Mouse (Mus musculus) heart, adult 8-10 months (tissue): ENCODE results near the gene BC030870. TPM values are rescaled to one million over a fixed set of nuclear protein-coding genes. Genes with fewer than 3 reads are reported as not detected.

Source experiments
- DNase-seq: peaks from one replicate; pipeline ENCODE4 v3.0.0; 2022; ENCODE audit warnings: low spot score
- microRNA-seq: library from miRNA; unstranded; fragments of <30 nt; microRNA quantifications from one replicate; pipeline ENCODE4 v1.2.0, GENCODE M21; 2022
- total RNA-seq, 4 experiments: library from RNA; stranded (reverse); gene quantifications; 2 replicates each; pipeline ENCODE4 v1.2.4; 2022

Gene BC030870
- total RNA-seq, 4 experiments from 2014 or later = not detected

DNA sequence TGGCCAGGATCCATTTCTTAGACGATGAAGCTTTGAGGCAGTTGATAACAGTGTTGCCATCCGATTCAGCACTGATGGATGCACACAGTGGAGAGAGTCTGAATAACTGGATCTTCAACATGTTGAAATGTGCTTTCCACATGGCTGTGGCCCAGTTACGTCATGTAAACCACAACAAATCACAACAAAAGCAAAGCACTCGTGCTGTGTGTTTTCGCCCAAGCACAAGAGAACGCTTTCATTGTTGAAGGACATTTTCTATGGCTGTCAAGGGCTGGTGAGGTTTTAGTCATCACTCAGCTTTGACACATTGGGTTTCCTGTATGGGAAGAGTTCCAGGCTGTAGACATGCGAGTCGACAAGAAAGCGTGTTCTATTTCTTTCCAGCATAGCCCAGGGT lies 48.6 kb downstream of the BC030870 start:
- no peak for DNase-seq

DNA sequence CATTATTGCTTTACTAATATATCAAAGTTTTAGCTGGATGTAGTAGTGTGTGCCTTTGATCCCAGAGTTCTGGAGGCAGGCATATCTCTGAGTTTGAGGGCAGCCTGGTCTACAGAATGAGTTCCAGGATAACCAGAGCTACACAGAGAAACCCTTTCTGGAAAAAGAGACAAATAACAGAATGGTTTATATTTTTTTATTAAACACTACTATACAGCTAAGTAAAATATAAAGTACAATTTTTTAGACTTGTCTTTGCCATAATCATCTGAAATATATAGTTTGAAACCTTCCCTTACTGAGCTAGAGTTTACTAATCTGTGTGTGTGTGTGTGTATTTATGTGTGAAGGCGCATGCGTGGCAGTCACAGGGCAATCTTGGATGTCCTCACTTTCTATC lies 54.6 kb downstream of the BC030870 start, which contains the start of gene Gm10663:
Gene Gm10663 (plus strand): TSS at position 301 of the 400 bp plus-strand sequence.
- DNase-seq = no peak

DNA sequence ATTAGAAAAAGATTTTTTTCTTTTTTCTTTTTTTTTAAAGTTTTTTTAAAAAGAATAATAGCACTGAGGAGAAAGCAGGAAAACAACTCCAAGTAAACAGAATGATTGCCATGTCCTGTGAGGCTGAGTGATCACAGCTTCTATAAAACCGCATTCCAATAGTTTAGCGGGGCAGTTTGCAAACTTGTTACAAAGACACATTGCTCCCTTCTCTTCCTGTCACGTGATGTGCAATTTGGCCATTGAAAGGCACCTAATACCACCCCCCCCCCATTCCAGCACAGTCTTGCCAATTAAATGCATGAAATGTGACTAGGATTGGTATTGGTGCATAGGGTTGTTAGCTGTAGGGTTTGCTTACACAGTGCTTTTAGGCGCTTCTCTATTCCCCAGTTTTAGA lies 58.4 kb downstream of the BC030870 start:
- DNase-seq = no peak

DNA sequence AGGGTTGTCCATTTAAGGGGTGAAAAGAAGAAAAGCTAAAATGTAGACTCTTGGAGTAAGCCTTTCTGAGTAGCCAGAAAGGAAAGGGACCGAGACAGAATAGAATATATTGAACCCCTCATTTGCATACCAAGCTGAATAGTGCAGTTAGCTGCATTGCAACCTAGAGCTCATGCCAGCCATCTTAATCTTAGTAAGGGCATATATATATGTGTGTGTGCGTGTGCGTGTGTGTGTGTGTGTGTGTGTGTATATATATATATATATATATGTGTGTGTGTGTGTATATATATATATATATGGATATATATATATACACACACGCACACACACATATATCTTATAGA lies 60.9 kb downstream of the BC030870 start:
- DNase-seq = no peak

DNA sequence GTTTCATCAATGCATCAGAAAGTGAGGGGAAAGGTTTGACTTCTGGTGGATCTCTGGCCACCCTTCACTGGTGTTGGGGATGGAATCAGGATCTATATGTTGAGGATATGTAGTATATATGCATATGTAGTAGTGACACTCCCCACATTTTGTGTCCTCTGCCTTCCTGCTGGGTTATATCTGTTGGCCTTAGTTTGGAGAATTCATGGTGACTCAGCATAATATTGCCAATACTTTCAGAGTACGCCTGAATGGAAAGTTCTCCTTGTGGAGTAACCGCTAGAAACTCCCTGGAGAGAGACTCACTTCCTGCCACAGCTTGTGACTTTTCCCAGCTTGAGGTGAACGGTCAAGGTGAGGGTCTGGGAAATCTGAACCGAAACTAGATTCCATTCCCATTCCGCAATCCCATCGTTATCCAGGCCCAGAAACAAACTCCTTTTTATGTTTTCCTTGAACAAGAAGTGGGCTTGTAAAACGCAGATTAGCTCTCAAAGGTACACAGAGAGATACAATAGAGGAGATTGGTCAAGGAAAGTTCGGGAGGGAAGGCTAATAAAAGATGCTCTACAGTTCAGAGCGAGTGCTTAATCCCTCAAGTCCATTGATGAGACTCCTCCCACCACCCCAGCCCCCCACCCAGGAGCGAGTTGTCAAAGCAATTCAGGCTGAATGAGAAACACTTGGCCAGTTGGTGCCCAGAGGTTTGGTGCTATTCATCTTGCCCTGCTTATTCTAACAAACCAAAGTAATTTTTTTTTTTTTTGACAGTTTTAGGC lies 61.5 kb downstream of the BC030870 start:
- peak; percentile 6 for DNase-seq

DNA sequence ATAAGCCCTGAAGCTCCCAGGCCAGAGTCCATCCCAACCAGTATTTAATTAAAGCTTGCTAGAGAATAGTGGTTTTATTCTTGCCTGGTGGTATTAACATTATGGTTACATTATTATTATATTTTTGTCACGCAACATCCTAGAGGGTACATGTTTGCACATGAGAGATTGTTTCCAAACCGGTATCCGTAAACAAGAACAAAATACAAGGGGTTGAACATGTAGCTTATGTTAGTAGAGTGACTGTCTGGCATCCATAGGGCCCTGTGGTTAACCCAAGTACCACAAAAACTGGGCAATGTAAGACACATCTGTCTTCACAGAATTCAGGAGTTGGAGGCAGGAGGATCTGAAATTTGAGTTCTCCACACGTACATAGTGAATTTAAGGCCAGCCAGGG lies 62.3 kb downstream of the BC030870 start:
- DNase-seq = no peak

DNA sequence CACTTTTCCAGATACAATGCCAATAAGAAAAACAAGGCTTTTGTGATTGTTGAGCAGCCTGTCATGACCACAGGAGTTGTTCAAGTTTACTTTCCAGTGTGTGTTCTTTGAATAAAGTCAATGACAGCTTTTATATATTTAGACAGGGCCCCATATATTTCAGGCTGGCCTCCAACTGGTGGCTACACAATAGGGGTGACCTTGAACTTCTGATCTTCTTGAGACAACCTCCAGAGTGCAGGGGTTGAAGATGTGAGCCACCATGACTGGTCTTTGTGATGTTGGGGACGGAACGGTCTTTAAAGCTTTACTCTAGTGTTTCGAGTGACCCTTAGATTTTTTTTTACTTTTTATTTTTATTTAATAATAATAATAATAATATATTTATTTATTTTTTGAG lies 63.7 kb downstream of the BC030870 start:
- no peak for DNase-seq

DNA sequence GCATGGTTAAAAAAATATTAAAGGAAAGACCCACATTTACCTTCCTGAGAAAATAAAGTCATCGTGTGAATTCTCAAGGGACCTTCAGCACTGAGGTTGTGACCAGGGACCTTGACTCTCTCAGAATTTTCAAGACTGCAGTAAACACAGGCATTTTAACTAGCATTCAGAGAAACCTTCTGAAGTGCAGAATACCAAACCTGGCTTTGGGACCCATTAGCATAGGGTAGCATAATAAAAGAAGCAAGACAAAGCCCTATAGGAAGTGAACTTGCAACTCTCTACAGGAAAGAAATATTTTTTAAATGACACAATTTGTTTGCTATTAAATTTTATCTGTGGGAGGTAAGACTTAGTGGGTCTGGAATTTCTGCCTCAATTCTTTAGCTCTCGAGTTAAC lies 65.3 kb downstream of the BC030870 start:
- DNase-seq = no peak

DNA sequence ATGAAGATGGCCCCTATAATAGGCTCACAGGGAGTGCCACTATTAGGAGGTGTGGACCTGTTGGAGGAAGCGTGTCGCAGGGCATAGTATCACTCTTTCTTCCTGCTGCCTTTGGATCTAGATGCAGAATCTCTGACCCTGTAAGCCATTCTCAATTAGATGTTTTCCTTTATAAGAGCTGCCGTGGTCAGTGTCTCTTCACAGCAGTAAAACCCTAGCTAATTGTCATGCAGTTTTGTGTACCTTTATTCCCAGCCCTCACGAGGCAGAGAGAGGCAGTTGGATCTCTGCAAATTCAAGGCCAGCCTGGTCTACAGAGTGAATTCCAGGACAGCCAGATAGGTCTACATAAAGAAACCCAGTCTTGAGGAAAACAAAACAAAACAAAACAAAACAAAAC lies 67.2 kb downstream of the BC030870 start:
- DNase-seq = no peak

DNA sequence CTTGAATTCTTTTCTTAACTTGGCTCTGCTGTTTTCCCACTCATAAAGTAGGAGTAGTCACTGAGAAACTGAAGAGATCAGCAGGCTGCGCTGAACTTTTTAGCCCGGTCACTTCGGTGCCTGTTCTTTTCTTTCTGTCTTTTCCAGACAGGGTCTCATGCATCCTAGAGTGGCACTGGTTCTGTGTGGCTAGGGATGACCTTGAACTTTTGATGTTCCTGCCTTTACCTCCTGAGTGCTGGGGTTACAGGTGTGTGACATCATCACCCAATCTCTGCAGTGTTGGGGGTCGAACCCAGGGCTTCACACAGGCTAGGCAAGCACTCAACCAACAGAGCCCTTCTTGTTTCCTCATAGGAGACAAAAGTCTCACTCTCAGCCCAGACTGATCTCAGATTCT lies 72.6 kb downstream of the BC030870 start:
- DNase-seq = no peak

DNA sequence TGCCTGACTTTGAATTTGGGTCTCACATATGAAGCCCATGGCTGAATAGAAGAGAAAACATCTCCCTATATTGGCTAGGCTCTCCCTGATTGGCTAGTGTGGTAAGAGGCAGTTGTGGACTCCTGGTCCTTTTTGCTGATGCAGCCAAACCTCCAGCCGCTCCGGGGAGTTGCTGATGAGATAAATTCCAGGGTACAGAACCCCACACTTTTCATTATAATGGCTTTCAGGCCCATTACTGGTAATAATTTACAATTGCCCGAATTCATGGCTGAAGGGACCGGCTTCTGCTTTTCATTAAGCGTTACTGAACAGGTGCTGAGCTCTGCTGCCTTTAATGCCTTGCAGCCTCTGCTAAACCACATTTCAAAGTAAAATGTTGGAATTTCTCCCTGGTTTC lies 75.4 kb downstream of the BC030870 start:
- DNase-seq = no peak

DNA sequence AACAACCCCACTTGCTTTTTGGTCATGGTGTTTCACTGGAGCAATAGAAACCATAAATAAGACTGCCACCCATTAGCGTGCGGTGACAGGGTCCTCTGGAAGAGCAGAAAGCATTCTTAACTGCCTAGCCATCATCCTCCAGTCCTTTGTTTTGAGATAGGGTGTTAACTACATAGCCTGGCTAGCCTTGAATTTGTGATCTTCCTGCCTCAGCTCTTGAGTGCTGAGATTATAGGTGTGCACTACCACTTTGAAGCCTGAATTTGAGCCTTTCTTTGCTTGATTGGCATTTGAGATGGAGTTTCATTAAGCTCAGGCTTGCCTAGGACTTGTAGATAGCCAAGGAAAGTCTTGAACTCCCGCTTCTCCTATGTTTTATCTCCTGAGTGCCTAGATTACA lies 75.8 kb downstream of the BC030870 start:
- DNase-seq = no peak

DNA sequence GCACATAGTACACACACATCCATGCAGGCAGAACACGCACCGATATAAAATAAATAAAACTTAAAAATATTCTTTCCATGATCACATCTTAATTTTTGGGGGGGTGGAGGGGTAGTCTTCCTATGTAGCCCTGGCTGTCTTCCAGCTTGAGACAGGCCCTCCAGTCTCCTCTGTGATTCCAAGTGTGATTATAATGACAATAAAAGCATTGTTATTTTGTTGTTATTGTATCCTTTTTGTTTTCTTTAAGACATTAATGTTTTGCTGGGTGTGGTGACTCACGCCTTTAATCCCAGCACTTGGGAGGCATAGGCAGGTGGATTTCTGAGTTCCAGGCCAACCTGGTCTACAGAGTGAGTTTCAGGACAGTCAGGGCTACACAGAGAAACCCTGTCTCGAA lies 81.6 kb downstream of the BC030870 start:
- no peak for DNase-seq

DNA sequence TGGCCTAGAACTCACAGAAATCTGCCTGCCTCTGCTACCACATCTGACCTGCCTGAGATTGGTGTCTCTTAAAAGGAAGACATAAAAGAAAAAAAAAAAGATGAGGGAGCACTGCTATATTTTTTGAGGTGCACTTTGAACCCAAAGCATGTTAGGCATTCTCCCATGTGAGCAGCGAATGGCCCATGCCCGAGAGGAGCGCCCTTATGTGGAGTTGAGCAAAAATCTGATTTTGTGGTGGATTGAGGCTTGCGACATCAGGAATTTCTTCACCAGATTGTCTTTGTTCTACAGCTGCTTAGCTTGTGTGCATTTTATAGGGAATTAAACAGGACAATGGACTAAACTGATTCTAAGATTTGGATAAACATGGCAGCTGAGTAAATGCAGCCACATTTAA lies 82.2 kb downstream of the BC030870 start:
- DNase-seq = no peak

DNA sequence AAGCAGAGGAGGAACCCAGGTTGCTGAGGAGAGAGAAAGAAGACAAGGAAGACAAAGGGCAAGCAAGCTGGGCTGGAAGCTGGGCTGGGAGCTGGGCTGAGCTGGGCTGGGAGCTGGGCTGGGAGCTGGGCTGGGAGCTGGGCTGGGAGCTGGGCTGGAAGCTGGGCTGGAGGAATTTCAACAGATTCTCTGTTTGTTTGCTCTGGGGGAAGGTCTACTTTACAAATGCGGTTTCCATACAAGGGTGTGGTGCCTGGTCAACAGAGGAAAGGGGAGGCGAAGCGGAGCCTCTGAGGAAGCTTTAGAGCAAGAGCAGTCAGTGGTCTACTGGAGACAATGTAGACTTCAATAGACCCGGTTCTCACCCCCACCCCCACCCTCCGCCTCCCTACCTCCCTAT lies 82.8 kb downstream of the BC030870 start:
- DNase-seq = no peak

DNA sequence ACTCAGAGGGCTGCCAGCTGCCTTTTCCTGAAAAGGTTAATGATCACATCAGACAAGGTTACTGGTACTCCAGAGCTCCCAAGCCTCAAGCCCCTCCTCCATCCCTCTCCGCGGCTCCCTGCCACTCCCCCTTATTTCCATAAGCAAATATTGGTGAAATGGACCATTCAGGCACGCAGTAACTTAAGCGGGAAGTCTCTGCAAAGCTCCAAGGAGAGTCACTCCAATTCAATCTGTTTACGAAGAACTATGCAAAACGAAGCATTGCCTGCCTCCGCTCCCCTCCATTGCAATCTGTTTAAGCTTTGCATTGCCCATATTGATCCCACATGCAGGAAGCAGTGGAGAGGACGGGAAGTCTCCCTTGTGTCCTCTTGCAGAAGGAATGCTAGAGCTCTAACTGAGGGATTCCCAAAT lies 92.2 kb downstream of the BC030870 start, which contains the start of gene Apela:
Gene Apela (minus strand): TSS at position 220 of the 417 bp plus-strand sequence.
- DNase-seq = no peak

Small RNAs within 50 kb of the gene (microRNA-seq; reads per million reads assigned to microRNA genes)
- gene Gm24333 = not detected

Other genes with a start within 250 kb of the BC030870 start
- gene Tmem192, start 182.4 kb downstream of the BC030870 start, total RNA-seq = 10 to 100 TPM; 23.7 to 29.5 (median 28.3) TPM
- gene Trim75, start 141.7 kb downstream of the BC030870 start, total RNA-seq = not detected
- gene Trim61, start 111.0 kb downstream of the BC030870 start, total RNA-seq = not detected
- gene Trim60, start 111.0 kb downstream of the BC030870 start, total RNA-seq = not detected
- not detected for gene Apela, start 92.2 kb downstream of the BC030870 start, total RNA-seq
- gene Gm10663, start 54.5 kb downstream of the BC030870 start, total RNA-seq = not detected